Mouse (Mus musculus) T-helper 2 cell (primary cell): Measurements from ENCODE around the gene Lpar1.
"Not testable (repeated sequence)": the region's sequence is repeated elsewhere in the genome, so short reads cannot be mapped to it uniquely, and the experiment has no call there.

ENCODE experiments used
- in situ Hi-C: fragments of 300-600 bp; cut with MboI, MseI; formaldehyde crosslinking; loops from one replicate; pipeline ENCODE4 v1.15.1; 2025; ENCODE audit warnings: high pct_unique_total_duplicates

Lpar1 gene

DNA sequence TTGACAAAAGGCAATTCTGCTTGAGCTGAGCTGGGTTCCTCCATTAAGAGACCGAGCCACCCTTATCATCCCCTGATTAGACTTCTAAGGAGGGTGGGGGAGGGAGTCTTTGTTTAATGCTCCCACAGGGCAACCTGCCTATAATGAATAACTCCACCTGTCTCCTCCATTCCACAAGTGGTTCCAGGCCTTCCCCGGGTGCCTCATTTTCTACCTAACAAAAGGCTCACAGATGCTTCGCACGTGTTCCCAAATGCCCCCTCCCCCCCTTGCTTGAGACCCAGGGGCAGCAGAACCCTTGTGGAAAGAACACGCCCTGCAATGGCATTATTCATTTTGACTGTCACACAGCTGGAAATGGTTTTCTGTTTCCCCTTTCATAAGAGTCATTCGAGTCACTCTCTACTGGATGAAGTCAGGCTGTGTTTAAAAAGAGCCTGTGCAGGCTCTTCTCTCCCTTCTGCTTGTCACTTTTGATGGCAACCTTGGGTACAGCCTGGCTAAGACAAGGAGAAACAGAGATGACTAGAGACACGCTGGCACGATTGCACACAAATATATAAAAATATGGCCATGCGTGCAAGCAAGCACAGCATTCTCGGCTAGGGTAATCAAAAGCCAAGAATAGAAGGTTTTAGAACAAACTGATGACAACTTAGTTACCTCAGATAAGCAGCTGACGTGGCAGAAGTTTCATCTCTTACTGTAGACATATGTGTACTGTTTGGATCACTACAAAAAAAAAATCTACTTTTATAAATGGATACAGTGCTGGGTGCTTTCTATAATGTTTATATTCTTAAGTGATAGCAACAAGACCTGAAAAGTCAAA is 7.0 kb downstream of the Lpar1 start:
- in situ Hi-C loops, result no loop called here

GRCm38 (mm10) chr4:58545888-58546432 is 7.7 kb downstream of the Lpar1 start:
- in situ Hi-C loops, result no loop called here

DNA sequence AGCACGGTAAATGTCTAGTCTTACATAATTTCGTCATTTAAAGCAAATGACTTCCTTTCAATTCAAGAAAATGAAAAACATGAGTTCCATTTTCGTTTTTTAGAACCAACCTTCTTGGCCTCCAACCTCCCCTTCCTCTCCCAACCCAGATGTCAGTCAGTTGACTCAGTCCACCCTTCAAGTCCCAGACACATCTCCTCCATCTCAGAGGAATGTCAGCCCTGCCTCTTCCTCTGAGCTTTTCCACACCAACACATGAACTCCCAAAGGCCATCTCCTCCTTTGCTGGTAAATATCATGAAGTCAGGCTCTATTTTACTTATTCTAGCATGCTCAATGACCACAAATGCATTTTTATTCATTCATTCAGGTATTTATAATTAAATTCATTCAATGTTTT is 10.5 kb downstream of the Lpar1 start:
- in situ Hi-C loops, result no loop called here

GRCm38 (mm10) chr4:58542656-58543055 is 11.0 kb downstream of the Lpar1 start:
- in situ Hi-C loops, result not testable (repeated sequence)

DNA sequence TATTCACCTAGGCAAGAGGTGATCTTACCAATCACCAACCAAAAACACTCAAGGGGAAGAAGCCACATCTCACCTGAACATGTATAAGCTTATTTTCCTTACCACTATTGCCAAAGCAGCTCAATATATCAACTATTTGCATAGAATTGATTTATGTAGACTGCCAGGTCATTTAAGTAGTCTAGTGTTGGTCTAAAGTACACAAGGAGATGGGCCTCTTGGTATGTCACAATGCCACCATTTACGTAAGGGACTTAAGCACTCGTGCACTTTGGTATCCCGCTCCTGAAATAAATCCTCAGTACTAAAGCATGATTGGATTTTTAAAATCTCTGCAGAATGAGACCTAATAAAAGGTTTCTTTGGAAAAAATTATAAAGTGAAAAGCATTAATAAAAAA is 12.9 kb downstream of the Lpar1 start:
- in situ Hi-C loops, result no loop called here

- in situ Hi-C loops, result no loop called here
Measured at GRCm38 (mm10) chr4:58540385-58540784, 13.3 kb downstream of the Lpar1 start.

GRCm38 (mm10) chr4:58538696-58539095 is 15.0 kb downstream of the Lpar1 start:
- in situ Hi-C loops, result no loop called here

GRCm38 (mm10) chr4:58535754-58536153 is 17.9 kb downstream of the Lpar1 start:
- in situ Hi-C loops, result no loop called here

DNA sequence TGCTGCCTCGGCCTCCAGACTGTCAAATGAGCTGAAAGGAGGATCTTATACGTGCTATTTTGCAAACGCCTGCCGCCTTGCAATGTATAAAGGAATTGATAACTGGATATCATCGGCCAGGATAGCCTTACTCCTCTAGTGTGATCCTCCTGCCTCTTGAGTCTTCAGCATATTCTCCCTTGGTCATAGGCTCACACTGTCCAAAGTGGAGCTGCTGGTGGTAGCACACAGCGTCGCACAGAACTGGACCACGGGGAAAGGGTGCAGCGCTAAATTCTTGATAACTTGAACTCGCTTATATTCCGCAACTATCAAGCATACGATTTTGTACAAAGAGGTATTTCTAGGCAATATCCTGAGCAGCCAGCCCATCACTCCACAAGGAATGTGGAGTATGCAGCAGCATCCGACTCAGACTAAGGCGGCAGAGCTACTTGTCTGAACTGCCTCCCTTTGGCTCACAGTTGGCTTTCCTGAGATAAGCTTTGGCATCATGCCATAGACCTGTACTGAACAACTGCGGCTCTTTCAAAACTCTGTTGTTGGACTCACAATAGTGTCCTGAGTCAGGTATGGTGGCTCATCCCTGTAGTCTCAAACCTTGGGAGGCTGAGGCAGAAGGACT is 18.9 kb downstream of the Lpar1 start:
- in situ Hi-C loops, result no loop called here

- in situ Hi-C loops, result no loop called here
Measured at GRCm38 (mm10) chr4:58534141-58534571, 19.5 kb downstream of the Lpar1 start.

DNA sequence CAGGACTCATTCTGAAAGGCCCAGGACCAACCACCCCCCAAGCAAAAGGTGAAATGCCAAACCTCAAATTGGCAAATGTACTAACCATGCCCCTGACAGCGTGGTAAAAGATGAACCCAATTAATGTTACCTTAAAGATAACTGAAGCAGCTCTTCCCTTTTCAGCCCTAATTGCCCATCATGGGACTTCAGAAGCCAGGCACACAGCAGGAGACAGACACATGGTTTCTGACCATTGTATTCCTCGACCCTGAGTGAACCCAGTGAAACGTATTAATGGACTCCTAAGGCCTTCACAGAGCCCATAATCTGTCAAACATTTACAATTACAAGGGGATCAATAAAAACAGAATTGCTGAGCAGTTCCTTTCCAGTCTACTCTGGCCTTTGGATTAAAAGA is 20.2 kb downstream of the Lpar1 start:
- in situ Hi-C loops, result no loop called here

GRCm38 (mm10) chr4:58532326-58532725 is 21.4 kb downstream of the Lpar1 start:
- in situ Hi-C loops, result no loop called here

DNA sequence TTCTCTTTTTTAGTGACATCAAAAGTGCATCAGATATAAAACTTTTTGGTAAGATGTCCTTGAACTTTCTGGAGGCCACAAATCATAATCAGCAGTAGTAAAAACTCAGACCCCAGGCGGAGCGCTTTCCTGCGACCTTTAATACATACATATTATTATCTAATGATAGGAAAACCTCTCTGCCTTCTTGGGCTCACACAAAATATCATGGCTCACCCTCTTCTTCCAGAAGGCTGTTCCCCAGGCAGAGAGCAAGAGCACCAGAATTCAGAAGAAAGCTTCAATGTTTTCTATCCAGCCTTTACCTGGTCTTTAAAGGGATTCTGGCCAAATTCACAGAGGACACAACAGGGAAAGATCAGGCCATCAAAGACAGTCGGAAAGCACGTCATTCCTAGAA is 23.0 kb downstream of the Lpar1 start:
- in situ Hi-C loops, result no loop called here

GRCm38 (mm10) chr4:58530279-58530678 is 23.4 kb downstream of the Lpar1 start:
- in situ Hi-C loops, result no loop called here

DNA sequence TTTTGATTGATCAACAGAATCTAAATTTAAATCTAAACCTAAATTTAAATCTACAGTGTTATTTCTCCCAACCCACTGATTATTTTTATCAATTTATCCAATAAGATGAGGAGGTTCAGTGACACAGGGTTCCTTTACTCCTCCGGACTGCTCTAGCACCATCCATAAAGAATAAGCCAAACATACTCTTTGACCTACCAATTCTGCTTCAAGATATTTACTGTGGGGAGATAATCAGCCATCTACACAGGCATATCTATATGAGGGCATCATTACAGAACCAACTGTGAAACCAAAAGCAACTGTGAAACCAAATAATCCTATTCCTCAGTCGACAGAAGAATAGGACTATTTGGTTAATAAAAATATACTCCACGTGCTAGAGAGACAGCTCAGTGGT is 25.8 kb downstream of the Lpar1 start:
- in situ Hi-C loops, result no loop called here

- in situ Hi-C loops, result no loop called here
Measured at GRCm38 (mm10) chr4:58521137-58521536, 32.6 kb downstream of the Lpar1 start.

- in situ Hi-C loops, result no loop called here
Measured at GRCm38 (mm10) chr4:58520531-58520930, 33.2 kb downstream of the Lpar1 start.

DNA sequence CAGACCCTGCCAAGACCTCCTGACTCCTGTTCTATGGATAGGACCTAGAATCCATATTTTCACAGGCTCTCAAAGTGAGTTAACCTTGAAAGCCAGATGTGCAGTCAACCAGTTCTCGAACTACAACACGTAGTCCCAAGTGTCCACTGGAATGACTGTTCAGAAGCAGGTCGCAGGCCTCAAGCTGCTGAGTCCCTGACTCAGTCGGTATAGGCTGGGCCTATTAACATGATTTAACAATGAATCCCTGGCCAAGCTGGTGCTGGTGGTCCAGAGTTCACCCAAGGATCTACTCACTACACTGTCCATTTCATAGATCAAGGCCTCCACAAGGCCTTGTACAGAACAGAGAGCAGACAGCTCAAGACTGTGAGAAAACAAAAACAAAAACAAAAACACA is 33.8 kb downstream of the Lpar1 start:
- in situ Hi-C loops, result no loop called here

DNA sequence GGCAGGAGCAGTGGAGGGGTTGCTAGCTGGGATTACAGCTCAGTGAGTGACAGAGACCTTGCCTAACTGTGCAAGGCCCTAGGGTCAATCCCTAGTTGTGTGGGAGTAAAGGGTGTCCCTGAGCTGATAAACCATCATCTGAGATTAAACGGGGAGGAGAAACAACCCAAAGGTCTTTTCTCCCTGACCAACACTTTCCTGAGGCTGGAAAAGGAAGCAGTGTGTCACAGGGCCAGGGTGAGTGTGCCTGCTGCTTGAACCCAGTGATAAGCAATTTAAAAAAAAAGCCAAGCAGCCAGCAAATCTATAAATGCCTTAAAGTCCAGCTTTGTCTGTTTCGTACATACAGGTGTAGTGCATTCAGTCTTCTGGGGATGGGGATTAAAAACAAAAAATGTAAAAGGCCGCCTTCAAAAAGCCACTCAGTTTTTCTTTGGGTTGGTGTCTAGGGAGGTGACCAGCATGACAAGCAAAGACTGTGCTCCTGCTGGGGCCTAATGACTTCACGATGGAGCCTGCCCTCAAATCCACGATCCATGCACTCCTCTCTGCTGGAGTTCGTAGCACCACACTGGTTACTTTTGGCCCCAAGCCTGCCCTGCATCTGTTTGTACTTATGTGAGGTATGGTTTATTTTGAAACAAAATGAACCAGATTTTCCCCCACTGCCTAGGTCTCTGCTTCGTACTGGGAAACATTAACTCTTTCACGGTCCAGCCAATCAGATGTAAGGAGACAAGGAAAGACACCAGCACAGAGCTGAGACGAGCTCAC is 35.3 kb downstream of the Lpar1 start:
- in situ Hi-C loops, result no loop called here

DNA sequence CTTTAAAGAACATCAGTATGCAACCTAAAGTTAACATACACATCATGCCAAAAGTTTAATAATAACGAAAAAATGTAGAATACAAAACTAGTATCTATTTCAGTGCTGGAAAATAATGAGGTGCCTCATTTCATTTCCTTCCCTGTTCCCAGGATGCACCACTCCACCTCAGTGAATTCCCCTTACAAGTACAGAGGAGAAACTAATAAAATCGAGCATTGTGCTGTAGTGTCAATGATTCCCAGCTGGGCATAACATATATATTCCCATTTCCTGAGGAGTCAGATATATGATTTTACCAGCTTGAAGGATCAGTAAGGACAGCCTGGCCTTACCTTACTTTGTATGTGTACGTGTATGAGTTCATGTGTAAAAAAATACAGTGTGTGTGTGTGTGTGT is 36.9 kb downstream of the Lpar1 start:
- in situ Hi-C loops, result no loop called here

DNA sequence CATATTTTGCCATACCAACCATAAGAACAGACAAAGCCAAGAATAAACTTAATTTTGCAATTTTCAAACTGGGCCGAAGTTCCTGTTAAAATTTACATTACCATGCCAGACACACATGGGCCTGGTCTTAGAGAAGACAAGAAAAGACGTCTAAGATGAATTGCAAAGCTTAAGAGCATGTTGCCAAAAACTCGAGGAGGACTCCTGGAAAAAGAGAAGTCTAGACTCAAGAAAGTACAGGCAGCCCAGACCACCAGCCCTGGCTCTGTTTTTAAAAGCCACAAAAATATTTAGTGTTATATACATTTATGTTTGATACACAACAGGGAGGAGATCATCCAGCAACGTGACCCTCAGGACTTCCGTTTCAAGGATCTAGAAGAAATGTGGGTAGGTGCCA is 37.5 kb downstream of the Lpar1 start:
- in situ Hi-C loops, result no loop called here

DNA sequence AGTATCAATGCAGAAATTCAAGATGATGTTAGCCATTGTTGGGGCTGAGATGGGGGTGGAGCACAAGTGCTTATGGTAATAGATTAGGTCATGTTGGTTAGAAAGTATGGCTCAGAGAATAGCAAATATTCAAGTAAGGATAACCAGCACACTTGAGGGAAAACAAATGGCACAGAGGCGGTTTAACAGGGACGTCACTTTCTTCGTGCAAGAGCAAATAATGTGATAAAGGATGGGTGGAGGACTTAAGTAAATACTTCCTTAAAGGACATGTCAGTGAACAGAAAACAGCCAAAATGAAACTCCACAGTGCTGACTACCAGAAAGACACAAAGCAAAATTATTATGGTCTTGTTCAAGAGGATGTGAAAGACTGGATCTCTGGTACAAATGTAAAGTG is 42.1 kb downstream of the Lpar1 start:
- in situ Hi-C loops, result no loop called here
